Mouse (Mus musculus): ENCODE results near the gene App.

Gene App

DNA sequence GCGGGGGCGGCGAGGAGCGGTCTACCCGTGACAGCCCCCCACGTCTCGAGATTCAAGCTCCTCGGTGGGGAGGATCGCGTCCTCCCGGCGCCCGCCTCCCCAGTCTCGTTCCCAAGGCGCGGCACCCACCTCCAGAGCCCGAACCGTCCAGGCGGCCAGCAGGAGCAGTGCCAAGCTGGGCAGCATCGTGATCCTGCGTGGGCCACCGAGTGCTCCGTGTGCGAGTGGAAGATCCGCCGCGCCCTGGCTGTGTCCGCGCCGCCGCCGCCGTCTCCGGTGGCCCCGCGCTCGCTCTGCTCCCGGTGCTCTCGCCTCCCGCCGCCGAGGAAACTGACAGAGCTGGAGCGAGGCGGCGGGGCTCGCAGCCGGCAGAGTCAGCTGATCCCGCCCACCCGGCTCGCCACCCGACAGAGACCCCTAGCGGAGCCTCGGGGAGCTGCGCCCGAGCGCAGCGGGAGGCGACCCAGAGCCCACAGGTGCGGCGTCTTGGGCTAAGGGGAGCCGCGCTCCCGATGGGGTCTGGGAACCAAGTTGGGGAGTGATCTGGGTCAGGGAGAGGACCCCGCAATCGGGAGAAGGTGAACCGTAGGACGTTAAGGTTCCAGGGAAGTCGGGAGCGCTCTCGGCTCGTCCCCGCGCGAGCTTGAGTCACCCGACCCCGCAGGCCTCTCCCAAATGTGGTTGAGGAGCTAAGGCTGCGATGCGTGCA, at the start of gene App:
Gene App (minus strand): TSS at position 394 of the 709 bp plus-strand sequence.
- DNase-seq (ENCODE audit: low read depth, low spot score) = peak; percentile 86

DNA sequence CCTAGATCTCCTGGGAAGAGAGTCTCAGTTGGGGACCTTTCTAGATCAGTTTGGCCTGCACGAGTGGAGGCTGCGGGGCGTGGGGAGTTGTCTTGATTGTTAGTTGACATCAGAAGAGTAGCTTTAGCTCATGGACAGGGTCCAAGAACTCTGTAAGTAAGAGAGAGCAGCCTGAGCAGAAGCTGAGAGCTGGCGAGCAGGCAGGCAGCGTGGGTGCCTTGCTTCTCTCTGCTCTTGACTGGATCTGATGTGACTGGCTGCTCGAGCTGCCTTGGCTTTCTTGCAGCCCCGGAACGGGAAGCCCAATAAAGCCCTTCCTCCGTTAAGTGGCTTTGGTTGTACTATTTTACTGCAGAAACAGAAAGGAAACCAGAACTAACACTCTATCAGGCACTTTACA, 42.3 kb upstream of the App start:
- DNase-seq (ENCODE audit: low read depth, low spot score) = no peak

DNA sequence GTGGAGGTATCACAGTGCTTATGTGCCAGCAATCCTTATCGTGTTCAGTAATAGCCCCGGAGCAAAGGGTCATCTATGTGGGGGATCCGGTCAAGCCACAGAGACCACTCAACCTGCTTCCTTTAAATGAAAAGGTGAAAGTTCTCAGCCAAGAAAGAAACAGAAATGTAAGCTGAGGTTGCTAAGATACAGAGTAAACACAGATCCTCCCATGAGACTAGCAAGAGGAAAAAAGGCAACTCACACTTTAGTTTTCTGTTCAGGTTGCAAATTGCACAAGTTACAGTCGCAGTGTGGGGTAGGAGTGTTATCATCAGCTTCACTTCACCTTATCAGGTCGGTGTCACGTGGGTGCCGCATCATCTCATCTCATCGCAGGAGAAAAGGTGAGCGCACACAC, 41.6 kb upstream of the App start:
- DNase-seq (ENCODE audit: low read depth, low spot score) = no peak

DNA sequence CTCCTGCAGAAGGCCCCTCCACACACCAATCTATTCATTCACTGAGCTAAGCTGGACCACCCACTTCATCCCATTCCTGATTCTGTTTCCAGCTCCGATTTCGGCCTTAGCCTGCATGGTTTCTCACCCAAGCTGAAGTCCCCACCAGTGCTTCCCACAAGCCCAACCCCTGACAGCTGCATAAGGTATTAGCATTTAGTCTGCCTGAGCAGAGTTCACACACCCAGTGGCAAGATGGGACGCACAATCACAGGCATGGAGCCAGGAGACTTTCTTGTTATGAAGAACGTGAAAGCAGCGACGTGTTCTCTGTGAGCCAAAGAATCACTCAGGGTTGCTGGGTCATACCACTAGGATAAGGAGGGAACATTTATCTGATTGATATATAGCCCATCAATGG, 22.1 kb upstream of the App start:
- no peak for DNase-seq (ENCODE audit: low read depth, low spot score)

DNA sequence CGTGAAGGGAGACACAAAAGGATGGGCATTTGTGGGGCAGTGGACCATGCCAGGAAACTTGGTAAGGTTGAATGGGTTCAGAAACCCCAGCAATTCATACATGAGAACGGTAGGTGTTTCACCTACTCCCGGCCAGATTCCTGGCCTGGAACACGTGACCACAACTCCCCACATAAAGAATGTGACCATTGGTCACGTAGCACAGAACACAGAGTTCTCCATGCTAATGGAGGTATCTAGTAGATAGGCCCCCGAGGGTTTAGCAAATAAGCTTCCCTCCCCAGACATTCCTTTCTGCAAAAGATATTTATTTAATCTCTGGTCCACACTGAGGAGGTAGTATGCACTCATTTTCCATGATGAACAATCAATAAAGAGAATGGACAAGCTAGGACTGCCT, 21.6 kb upstream of the App start:
- no peak for DNase-seq (ENCODE audit: low read depth, low spot score)

DNA sequence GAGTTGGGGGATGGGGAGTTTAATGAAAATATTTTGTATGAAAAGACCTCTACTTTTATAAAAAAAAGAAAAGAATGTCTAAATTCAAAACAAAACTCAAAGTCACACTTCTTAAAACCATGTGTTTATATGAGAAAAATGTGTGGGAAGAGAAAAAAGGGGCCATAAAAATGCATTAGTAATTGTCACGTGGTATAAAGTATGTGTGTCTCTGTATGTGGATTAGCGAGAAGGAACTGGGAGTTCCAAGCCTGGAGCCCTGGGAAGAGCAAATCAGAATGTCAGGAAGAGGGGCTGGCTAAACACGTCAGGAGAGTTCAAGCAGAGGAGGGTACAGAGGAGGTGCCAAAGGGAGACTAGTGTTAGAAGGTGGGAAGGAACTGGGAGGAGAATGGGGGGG, 7.9 kb upstream of the App start:
- no peak for DNase-seq (ENCODE audit: low read depth, low spot score)

DNA sequence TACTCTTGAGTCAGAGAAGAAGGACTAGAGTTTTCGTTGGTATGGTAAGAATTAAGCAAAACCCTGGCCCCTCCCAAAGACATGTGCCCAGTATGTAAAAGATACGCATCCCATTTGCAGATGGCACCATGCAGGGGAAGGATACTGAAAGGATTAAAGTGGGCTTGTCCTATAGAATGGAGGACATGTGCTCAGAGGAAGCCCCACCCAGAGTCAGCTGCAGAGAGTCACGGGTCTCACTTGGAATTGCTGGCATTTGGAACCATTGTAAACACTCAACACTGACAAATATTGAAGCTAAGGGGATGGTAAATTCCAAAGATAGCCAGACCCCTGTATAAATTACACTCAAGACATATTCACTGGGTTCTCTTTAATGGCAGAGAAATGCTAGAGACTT, 7.1 kb upstream of the App start:
- DNase-seq (ENCODE audit: low read depth, low spot score) = no peak

DNA sequence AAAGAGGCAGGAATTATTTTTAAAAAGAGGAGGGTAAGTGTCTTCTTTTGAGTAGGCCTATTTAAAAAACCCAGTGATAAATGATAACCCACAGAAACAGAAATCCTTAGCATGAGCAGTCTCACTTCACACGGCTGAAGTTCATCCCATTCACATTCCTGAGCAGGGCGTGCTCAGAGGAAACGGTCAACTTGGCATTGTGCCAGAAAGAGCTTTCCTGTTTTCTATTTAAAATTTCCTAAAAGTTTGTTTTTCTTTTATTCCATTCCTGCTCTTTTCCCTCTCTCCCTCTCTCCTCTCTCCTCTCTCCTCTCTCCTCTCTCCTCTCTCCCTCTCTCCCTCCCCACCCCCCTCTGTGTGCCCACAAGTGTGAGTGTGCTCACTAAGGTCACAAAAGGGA, 3.1 kb upstream of the App start:
- no peak for DNase-seq (ENCODE audit: low read depth, low spot score)

DNA sequence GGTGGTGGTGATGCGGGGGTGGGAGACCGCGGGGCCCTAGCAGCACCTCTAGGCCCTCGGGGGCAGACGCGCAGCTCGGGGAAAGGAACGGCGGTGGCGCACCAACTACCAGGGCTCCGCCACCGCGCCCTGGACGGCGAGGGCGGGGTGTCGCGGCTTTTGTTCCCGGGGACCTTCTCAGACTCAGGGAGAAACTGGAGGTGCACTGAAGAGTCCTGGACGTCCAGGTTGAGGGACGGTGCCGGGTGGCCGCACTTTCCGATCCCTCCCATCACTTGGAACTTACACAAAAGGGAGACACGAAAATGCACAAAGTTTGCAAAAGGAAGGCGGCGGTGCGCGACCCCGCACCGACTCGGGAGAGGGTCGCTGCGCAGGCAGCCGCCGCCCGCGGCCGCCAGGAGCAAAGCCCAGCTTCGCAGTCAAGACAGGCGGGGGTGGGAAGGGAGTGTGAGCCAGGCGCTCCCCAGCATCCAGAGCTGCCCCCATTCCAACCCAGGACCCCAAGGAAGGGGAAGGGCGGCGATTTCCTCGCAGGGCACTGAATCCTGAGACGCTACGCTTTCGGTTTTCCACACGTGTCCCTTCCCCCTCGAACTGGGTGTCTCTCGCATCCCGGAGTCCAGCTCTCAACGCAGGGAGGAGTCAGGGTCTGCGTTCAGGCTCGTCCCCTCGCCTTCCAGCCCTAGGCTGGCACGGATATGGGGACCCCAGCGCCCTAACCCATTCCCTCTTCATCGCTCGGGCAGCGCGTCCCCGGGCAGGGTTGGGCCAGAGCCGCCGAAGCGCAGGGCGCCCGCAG, 794 bp downstream of the App start:
- DNase-seq (ENCODE audit: low read depth, low spot score) = peak; percentile 57

DNA sequence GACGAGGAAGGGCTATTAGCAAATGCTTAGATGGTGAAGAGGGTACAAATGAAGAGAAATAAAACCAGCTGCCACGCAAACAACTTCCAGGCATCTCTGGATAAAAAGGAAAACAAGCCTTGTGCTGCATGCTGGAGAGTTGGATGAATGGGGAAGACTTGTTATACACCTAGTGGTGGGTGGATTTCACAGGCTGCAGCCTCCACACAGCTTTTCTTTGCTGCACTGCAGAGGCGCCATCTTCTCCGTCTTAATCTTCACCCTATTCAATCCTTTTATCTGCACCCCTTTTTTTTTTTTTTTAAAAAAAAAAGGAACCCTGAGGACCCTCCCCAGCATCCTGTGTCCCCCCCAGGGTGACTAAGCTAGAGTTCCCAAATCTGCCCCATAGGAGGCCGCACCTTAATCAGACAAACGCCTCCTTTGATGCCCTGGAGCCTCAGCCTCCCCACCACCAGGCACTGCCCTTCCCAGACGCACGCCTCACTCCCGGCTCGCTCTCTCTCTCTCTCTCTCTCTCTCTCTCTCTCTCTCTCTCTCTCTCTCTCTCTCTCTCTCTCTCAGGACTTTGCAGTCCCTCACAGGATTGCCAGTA, 1.5 kb downstream of the App start:
- DNase-seq (ENCODE audit: low read depth, low spot score) = peak; percentile 63

DNA sequence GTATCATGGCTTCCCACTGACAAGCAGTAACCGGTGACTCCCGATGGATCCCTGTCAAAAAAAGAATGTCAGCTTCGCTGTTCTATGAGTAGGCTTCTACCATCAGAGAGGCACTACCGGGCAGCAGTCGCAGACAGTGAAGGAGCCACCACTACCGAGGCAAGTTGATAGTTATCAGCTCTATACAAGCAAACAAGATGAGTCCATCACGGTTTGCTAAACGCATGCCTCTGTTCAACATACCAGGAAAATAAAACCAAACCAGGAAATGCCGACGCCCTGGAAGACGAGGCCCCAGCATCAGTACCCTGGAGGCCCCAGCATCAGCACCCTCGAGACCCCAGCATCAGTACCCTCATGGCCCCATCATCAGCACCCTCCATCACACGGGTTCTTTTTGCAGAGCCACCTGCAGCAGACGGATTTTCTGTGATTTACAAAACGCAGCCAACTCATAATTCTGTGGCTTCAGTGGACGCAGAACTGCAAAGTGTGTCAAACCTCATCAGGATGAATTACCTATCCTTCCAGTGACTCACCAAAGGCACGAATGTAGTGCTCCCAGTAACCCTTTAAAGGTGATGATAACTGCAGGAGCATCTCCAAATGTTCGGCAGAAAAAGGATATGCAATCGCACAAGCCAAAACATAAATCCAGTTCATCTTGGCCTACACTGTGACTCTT, 2.6 kb downstream of the App start:
- DNase-seq (ENCODE audit: low read depth, low spot score) = no peak

DNA sequence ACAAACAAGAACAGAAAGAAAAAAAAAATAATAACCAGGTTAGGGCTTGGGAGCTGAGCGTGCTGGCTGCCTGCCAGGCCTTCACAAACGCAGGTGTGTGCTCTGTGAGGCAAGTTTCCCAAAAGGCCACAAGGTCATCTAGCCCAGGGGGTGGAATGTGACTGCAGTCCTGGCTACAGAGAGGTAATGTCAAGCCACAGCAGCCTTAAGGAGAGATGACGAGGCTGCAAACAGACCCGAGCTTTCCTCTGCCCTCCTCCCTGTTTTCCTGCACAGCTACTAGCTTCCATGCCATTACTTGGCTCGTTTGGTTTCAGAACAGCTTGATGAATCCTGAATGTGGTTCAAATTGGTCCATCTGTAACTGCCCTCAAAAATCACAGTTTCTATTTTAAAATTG, 4.7 kb downstream of the App start:
- DNase-seq (ENCODE audit: low read depth, low spot score) = peak; percentile 58

DNA sequence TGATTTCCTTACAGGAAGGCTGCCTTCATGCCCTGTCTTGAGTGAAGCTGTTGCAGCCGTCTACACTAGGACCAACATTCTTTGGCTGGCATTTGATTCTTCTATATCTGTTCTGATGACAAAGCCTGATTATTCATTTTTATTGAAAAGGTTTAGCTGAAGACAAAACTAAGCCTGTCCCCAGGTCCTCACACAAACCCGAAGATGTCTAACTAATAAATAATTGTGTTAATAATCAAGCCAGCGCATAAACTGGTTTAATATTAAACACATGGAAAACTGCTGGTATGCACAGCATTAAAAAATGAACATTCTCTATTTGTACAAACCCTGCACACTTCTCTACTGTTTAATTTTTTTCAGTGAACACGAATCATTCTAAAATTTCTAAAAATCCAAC, 7.4 kb downstream of the App start:
- no peak for DNase-seq (ENCODE audit: low read depth, low spot score)

DNA sequence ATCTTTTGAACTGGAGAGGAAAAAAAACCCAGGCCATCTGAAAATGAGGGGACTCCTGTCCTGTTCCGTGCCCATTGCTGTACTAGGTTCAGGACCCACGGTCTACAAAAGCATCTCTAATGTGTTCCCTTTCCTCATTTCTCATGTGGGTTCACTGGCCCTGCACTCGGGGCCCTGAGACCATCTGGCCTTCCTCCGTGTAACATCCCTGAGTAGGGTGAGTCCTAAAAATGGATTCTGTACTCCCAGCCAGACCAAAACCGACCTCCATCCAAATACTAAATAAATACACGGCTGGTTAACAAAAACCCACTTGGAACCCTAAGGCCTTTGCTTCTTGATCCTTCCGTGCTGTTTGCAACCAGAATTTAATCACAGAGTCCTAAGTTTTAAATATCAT, 7.9 kb downstream of the App start:
- no peak for DNase-seq (ENCODE audit: low read depth, low spot score)

DNA sequence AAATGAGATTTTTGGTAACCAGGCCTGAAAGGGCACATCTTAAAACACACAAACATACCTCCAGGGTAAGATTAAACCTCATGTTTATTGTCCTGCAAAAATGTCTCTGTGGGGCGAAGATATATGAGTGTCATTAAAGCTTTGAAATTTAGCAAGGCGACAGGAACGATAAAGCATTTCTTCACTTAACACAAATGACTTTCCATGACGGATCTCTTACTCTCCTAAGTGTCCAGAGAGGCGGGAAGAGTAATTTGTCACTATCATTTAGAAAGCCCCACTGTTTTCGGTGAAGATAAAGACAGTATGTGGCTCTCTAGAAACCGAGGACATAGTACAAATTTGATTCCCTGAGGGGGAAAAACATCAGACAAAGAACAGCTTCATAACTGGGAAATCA, 8.4 kb downstream of the App start:
- DNase-seq (ENCODE audit: low read depth, low spot score) = no peak

DNA sequence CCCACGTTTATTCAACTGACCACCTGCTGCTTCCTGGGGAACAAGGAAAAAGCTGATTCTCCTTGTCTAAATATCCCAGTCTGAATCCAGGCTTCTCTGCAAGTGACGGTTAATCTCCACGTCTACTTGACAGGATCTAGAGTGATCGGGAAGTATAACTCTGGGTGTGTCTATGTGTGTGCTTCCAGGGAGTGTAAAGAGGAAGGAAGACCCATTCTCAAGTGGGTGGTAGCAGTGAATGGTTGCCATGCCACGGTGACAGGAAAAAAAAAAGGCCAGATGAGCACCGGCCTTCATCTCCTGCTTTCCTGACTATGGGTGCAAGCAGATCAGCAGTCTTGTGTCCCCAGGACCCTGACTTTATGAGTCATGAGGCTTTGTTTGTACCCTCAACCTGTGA, 10.8 kb downstream of the App start:
- no peak for DNase-seq (ENCODE audit: low read depth, low spot score)

DNA sequence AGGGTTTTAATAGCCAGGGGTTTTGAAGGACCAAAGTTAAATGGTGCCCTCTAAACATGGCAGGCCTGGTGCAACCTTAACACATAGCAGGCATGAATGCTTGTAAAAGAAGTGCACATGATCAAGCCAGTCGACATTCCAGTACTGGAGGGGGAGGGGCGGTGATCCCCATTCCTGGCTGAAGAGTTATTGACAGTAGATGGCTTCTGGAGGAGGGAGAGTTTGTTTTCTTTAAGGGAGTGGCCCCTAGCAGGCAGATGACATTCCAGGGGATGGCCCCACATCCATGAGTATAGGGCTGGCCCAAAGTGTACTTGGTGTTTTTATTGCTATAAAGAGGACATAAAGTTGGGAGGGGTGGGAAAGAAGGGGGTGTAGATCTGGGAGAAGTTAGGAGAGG, 13.4 kb downstream of the App start:
- no peak for DNase-seq (ENCODE audit: low read depth, low spot score)

DNA sequence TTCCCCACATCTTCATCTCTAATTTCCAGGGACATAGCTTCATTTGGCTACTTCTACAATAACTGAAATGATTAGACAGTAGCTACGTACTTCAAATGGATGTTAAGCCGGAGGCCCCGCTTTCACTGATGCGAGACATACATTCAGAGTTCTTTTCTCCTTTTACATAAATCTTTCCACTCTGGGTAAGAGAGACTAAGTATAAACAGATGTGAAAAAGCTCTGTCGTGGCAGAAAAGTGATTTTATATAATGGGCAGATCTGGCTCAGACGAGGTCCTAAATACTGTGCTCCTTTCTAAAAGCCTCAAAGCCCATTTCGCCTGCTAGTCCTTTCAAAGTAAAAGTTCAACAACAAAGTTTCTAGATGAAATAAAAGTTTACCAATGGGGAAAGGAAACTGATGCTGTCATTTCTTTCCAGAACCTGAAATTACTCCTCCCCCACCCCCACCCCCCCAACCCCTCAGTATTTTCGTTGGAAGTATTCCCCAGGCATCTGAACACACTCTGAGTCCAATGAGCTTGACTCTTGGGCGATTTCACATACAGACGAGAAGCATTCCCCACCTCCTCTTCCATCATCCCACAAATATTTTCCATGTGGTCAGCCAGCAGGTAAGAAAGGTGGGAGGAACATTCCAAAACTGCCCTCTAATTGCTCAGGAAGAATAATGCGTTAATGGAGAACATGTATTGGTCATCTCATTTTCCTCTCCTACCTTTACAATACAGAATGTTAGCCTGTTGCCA, 15.6 kb downstream of the App start:
- no peak for DNase-seq (ENCODE audit: low read depth, low spot score)

DNA sequence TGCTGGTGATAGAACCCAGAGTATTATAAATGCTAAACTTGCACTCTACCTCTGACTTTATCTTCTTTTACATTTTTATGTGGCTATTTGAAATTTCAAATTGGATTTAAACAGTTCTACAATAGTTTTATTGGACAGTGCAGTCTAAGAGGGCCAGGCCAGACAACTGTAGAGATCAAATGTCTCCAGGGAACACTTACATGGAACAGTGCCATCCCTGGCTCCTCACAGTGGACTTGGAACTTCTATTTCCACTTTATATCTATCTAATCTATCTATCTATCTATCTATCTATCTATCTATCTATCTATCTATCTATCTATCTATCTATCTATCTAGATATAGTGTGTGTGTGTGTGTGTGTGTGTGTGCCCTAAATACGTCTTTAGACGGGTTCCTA, 16.4 kb downstream of the App start:
- DNase-seq (ENCODE audit: low read depth, low spot score) = no peak

DNA sequence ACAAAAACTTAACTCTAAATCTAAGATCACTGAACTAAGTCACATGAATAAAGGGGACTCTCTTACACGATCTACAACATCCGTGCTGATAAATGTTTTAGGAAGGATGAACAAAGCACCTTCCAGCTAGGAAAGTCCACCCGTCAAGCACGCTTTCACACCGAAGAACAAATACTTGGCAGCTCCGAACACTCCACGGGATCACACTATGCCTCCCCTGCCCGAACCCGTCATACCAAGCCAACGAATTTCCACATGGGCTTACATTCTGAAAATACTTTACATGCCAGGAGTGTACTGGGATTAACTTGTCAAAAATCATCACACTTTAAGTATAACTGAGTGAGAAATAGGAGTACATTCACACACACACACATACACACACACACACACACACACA, 17.7 kb downstream of the App start:
- DNase-seq (ENCODE audit: low read depth, low spot score) = no peak

DNA sequence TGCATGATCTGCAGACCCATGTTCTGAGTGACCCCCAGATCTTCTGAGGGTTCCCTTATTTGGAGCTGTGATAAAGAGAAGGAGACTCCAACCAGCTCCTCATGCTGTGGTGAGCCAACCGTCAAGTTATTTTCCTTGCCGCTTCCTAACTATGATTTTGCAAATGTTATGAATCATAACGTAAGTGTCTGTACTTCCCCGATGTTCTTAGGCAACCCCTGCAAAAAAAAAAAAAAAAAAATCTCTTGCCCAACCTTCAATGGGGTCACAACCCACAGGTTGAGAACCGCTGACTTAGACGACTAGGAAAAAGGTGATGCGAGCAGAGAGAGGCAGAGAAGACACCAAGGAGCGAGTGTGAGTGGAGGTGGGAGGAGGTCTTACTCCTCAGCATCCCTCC, 21.1 kb downstream of the App start:
- DNase-seq (ENCODE audit: low read depth, low spot score) = no peak

DNA sequence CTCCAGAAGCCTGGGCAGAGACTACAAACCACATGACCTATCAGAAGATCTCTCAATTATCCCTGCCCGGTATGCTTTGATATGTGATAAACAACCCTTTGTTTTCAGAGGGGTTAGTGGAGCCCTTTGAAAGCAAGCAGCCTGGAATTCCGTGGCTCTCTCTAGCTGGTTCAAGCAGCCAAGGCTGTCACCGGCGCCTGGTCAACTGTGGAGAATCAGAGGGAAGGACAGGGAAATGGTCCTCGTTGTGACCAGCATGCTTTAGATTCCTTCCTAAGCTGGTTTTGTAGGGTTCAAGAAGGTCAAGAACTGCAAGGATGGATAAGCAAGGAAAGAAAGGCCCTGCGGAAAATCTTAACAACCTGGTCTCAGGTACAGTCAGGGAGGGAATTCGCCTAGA, 21.9 kb downstream of the App start:
- DNase-seq (ENCODE audit: low read depth, low spot score) = no peak

Data from forelimb bud, embryonic 11.5 days (tissue).